Mouse (Mus musculus): ENCODE measurements around the gene Spta1. TPM values are rescaled to one million over a fixed set of nuclear protein-coding genes. Genes with fewer than 3 reads are reported as not detected.

Gene Spta1
- 0.85 and 0.94 TPM in 2 replicates for polyA plus RNA-seq (2015; fragmentation: Nextera tagmentation; extraction: Ambion mirVana)

DNA sequence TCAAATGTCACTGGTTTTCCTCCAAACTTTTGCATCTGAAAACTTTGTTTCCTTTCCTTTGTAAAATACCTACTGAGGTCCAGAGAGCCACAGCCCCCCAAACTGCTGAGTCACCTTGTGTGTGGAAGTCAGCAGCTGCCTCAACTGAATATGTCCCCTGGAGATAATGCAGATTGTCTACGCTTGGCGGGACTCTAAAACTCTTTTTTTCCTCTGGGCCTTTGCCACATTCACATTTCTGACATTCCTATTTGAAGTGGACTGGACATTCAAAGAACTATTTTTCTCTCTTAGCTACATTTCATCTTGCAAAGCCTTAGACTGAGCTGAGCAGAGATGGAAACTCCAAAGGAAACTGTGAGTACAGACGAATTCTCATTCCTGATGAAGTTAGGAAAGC, at the start of gene Spta1:
Gene Spta1 (plus strand): TSS at position 172 of the 400 bp plus-strand sequence.
- H3K4me3 ChIP-seq (replicated peaks): no peak within 1 kb of the TSS
- 47% methylated on average over 3 of the region's 3 CpGs for WGBS
- H3K27me3 ChIP-seq (replicated peaks): no peaks in the 10 kb centered on the region
- no peaks in the 10 kb centered on the region for H3K4me1 ChIP-seq (replicated peaks)
- no peaks in the 10 kb centered on the region for H3K36me3 ChIP-seq
- no peak within 1 kb of the TSS for H3K27ac ChIP-seq
- no peaks in the 10 kb centered on the region for H3K9me3 ChIP-seq
- ATAC-seq: peak; percentile 70; the same call in 1 of the 2 replicates
- H3K4me2 ChIP-seq (replicated peaks): no peak within 1 kb of the TSS
- H3K9ac ChIP-seq: no peak within 1 kb of the TSS

DNA sequence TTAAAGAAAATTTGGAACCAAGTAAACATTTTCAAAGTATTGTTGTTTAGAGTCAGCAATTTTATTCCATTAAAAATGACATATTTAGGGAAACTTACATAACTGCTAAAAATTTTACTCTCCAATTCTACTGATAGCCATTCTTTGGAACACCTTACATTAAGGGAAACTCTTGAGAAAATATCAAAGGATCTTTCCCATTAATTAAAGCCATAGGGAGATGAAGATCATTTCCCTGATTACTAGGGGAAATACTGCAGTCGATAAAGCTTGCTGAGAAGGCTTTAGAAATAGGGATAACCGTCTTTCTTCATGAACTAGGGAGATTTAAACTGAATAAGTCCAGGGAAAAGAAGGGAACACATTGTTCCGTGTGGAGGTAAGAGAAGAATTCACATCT, 41.4 kb upstream of the Spta1 start, which contains the start of gene Olfr424:
Gene Olfr424 (plus strand): TSS at position 301 of the 400 bp plus-strand sequence.
- no peak within 1 kb of the TSS for H3K4me2 ChIP-seq (replicated peaks)

GRCm38 (mm10) chr1:174131999-174132398, 40.6 kb upstream of the Spta1 start:
- Histone ChIP-seq H3K4me2 (replicated peaks) (no peak overlapping the region), H3K36me3 (no peaks in the 10 kb centered on the region), H3K4me1 (replicated peaks) (no peaks in the 10 kb centered on the region), H3K9ac (no peak overlapping the region), H3K27me3 (replicated peaks) (no peaks in the 10 kb centered on the region), H3K27ac (no peak overlapping the region), H3K4me3 (replicated peaks) (no peak overlapping the region), H3K9me3 (no peaks in the 10 kb centered on the region)
- WGBS: 77% methylated on average over 3 of the region's 3 CpGs
- no peak for ATAC-seq

More for the DNA sequence above, 41.4 kb upstream of the Spta1 start, which contains the start of gene Olfr424:
- no peak within 1 kb of the TSS for H3K27ac ChIP-seq
- H3K9me3 ChIP-seq: no peaks in the 10 kb centered on the region
- H3K27me3 ChIP-seq (replicated peaks): no peaks in the 10 kb centered on the region
- 87% methylated on average over 3 of the region's 3 CpGs for WGBS
- no peaks in the 10 kb centered on the region for H3K4me1 ChIP-seq (replicated peaks)
- H3K4me3 ChIP-seq (replicated peaks): no peak within 1 kb of the TSS
- ATAC-seq: no peak
- no peaks in the 10 kb centered on the region for H3K36me3 ChIP-seq
- H3K9ac ChIP-seq: no peak within 1 kb of the TSS

DNA sequence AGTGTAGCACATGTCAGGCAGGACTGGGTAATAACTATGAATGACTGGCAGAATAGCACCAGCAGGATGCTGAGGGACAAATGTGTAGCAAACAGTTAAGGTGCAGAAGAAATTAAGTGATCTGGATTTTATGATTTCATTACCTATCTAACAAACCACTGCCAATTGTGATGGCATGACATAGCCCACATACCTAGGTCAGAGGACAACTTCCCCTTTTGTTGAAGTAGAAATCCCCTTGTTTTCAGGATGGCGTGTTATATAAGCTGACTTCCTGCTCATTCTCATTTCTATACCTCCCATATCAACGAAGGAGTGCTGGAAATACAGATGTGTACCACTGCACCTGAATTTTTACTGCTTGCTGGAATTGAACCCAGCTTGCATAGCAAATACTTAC, 31.2 kb upstream of the Spta1 start:
- no peaks in the 10 kb centered on the region for H3K4me1 ChIP-seq (replicated peaks)
- no peaks in the 10 kb centered on the region for H3K36me3 ChIP-seq
- H3K9me3 ChIP-seq: no peaks in the 10 kb centered on the region
- no peaks in the 10 kb centered on the region for H3K27me3 ChIP-seq (replicated peaks)
- 71% methylated on average over 2 of the region's 2 CpGs for WGBS
- H3K4me2 ChIP-seq (replicated peaks): no peak overlapping the region
- ATAC-seq: no peak
- no peak overlapping the region for H3K27ac ChIP-seq
- no peak overlapping the region for H3K4me3 ChIP-seq (replicated peaks)
- no peak overlapping the region for H3K9ac ChIP-seq

- no peaks in the 10 kb centered on the region for H3K9me3 ChIP-seq
- no peak overlapping the region for H3K9ac ChIP-seq
- ATAC-seq: no peak
- H3K4me2 ChIP-seq (replicated peaks): no peak overlapping the region
- WGBS: 79% methylated on average over 1 of the region's 1 CpGs
- H3K27ac ChIP-seq: no peak overlapping the region
- no peaks in the 10 kb centered on the region for H3K36me3 ChIP-seq
- no peaks in the 10 kb centered on the region for H3K4me1 ChIP-seq (replicated peaks)
- H3K27me3 ChIP-seq (replicated peaks): no peaks in the 10 kb centered on the region
- H3K4me3 ChIP-seq (replicated peaks): no peak overlapping the region
Observed at GRCm38 (mm10) chr1:174146696-174147095, 25.9 kb upstream of the Spta1 start.

- Histone ChIP-seq H3K4me2 (replicated peaks) (no peak overlapping the region), H3K27me3 (replicated peaks) (no peaks in the 10 kb centered on the region), H3K9ac (no peak overlapping the region), H3K36me3 (no peaks in the 10 kb centered on the region), H3K4me3 (replicated peaks) (no peak overlapping the region), H3K9me3 (no peaks in the 10 kb centered on the region), H3K27ac (no peak overlapping the region), H3K4me1 (replicated peaks) (no peaks in the 10 kb centered on the region)
- 80% methylated on average over 2 of the region's 2 CpGs for WGBS
- no peak for ATAC-seq
Observed at GRCm38 (mm10) chr1:174149289-174149688, 23.3 kb upstream of the Spta1 start.

DNA sequence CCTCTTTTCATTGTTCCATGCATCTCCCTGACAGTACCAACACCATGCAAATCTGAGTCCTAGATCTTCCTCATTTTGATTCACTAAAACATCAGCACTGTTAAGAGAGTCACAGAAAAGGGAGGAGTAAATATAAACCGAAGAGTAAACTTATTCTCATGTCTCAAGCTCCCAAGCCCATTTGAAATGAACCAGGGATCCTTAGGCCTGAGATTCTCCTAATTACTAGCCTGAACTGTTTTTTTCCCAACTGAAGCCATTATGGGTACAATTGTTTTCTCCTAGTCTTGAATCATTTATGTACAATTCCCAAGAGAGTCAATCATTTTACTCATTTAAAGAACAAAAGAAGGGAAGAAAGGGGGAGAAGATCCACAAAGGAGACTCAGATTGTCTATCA, 17.2 kb upstream of the Spta1 start, which contains the start of gene Olfr420:
Gene Olfr420 (plus strand): TSS at position 301 of the 400 bp plus-strand sequence.
- Histone ChIP-seq H3K9ac (no peak within 1 kb of the TSS), H3K4me3 (replicated peaks) (no peak within 1 kb of the TSS), H3K9me3 (no peaks in the 10 kb centered on the region), H3K27me3 (replicated peaks) (no peaks in the 10 kb centered on the region), H3K27ac (no peak within 1 kb of the TSS), H3K36me3 (no peaks in the 10 kb centered on the region), H3K4me2 (replicated peaks) (no peak within 1 kb of the TSS), H3K4me1 (replicated peaks) (no peaks in the 10 kb centered on the region)
- ATAC-seq: no peak
- WGBS: 88% methylated on average over 1 of the region's 1 CpGs

DNA sequence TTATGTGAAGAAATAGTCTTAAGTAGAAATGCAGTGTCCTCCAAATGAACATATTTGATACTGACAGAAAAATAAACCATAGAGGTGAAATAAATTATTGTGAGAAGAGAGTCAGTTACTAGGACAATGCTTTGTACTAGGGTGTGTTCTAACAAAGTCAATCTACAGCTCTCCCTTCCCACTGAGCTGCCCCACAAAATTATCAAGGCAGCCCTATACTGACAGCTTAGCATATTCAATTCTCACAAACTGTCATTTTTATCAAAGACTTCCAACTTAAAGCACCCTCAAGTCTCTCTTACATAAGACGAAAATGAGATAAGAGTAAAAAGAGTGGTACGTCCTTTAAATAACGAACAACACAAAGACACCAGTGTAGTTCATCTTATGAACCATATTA, 15.0 kb upstream of the Spta1 start:
- 85% methylated on average over 3 of the region's 3 CpGs for whole genome bisulfite sequencing
- Histone ChIP-seq H3K4me2 (replicated peaks) (no peak overlapping the region), H3K4me3 (replicated peaks) (no peak overlapping the region), H3K36me3 (no peaks in the 10 kb centered on the region), H3K9me3 (no peaks in the 10 kb centered on the region), H3K9ac (no peak overlapping the region), H3K4me1 (replicated peaks) (no peaks in the 10 kb centered on the region), H3K27ac (no peak overlapping the region), H3K27me3 (replicated peaks) (no peaks in the 10 kb centered on the region)
- ATAC-seq: no peak

DNA sequence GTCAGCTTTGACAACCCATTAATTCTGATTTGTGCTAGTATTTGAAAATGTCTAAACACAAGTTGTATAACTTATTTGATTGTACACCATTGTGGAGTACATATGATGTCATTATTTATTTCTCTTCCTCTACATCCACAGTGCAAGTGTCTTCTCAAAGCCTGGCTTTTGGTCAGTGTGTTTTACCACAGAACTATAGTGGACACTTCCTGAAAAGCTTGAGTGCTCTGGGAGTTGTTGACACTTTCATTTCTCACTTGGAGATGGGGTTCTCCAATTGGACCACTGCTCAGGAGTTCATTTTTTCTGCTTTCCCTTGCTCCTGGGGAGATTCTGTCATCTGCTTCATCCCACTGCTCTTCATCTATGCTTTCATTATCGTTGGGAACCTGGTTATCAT, 14.1 kb upstream of the Spta1 start:
- no peaks in the 10 kb centered on the region for H3K4me1 ChIP-seq (replicated peaks)
- no peak for ATAC-seq
- no peaks in the 10 kb centered on the region for H3K9me3 ChIP-seq
- no peak overlapping the region for H3K4me2 ChIP-seq (replicated peaks)
- no peak overlapping the region for H3K9ac ChIP-seq
- H3K27me3 ChIP-seq (replicated peaks): no peaks in the 10 kb centered on the region
- WGBS: 79% methylated on average over 1 of the region's 1 CpGs
- H3K4me3 ChIP-seq (replicated peaks): no peak overlapping the region
- H3K27ac ChIP-seq: no peak overlapping the region
- H3K36me3 ChIP-seq: no peaks in the 10 kb centered on the region

DNA sequence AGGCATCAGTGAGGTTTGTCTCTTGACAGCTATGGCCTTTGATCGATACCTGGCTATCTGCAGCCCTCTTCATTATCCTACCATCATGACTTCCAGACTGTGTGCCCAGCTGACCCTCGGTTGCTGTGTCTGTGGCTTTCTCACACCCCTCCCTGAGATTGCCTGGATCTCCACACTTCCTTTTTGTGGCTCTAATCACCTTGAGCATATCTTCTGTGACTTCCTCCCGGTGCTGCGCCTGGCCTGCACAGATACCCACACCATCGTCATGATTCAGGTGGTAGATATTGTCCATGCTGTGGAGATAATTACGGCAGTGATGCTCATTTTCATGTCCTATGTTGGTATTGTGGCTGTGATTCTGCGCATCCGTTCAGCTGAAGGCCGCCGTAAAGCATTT, 13.5 kb upstream of the Spta1 start:
- no peak overlapping the region for H3K27ac ChIP-seq
- no peaks in the 10 kb centered on the region for H3K27me3 ChIP-seq (replicated peaks)
- no peaks in the 10 kb centered on the region for H3K4me1 ChIP-seq (replicated peaks)
- H3K9ac ChIP-seq: no peak overlapping the region
- H3K4me3 ChIP-seq (replicated peaks): no peak overlapping the region
- 92% methylated on average over 10 of the region's 10 CpGs for WGBS
- no peaks in the 10 kb centered on the region for H3K9me3 ChIP-seq
- ATAC-seq: no peak
- no peak overlapping the region for H3K4me2 ChIP-seq (replicated peaks)
- no peaks in the 10 kb centered on the region for H3K36me3 ChIP-seq

DNA sequence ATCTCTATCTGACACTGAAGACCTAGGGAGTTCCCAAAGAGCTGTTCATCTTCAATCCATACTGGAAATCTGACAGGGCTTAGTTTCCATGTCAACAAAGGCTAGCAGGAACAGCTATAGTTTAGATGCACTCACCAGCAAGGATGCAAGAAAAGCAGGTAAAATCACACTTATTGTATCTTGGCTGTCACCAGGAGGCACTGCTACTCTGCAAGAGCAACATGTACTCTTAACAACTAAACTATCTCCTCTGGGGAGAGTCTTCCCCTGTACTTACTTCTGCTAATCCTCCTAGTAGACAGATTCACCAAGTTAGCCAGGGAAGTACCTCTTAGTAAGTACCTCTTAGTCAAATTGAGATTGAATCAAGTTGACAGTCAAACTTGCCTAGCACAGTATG, 3.6 kb upstream of the Spta1 start:
- no peaks in the 10 kb centered on the region for H3K4me1 ChIP-seq (replicated peaks)
- no peaks in the 10 kb centered on the region for H3K27me3 ChIP-seq (replicated peaks)
- no peaks in the 10 kb centered on the region for H3K36me3 ChIP-seq
- no peak overlapping the region for H3K9ac ChIP-seq
- H3K9me3 ChIP-seq: no peaks in the 10 kb centered on the region
- H3K4me2 ChIP-seq (replicated peaks): no peak overlapping the region
- H3K4me3 ChIP-seq (replicated peaks): no peak overlapping the region
- no peak for ATAC-seq
- no peak overlapping the region for H3K27ac ChIP-seq

DNA sequence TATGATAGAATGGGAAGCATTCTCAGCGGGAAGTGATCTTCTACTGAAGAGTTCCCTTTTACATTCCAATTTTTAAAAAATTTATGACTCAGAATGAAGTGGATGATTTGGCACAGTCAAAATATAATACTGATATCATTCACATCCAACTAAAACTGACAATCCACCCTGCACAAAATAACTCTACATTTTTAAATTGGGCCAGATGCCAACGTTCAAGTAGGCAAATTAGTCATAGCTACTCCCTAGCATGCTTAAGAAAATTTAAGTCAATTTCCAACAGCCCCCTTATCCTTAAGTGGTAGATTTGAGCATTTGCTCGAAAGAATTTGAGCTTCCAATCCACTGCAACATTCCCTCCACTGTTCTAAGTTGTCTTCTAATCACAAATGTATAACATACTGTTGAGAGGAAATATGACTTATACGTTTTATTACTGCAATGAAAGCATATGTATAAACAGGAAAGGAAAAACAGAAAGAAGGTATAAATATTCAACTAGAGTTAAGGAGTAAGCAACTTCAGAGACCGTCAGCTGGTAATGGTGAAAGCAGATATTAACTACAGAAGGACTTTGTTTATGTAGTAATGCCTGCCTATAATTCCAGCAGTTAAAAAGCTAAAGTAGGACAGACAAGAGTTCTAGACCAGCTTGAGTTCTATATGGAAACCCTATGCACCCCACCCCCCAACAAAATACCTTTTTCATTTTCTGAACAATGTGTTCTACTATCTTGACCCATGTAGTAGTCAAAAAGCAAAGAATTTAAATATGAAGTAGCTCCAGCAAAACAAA, 1.7 kb upstream of the Spta1 start:
- Histone ChIP-seq H3K36me3 (no peaks in the 10 kb centered on the region), H3K9me3 (no peaks in the 10 kb centered on the region), H3K27ac (no peak overlapping the region), H3K4me1 (replicated peaks) (no peaks in the 10 kb centered on the region), H3K27me3 (replicated peaks) (no peaks in the 10 kb centered on the region), H3K9ac (no peak overlapping the region), H3K4me3 (replicated peaks) (no peak overlapping the region), H3K4me2 (replicated peaks) (no peak overlapping the region)
- ATAC-seq: 0 out of 2 replicates have a peak, but pooled peaks have one; percentile 8
- WGBS: 52% methylated on average over 5 of the region's 5 CpGs

DNA sequence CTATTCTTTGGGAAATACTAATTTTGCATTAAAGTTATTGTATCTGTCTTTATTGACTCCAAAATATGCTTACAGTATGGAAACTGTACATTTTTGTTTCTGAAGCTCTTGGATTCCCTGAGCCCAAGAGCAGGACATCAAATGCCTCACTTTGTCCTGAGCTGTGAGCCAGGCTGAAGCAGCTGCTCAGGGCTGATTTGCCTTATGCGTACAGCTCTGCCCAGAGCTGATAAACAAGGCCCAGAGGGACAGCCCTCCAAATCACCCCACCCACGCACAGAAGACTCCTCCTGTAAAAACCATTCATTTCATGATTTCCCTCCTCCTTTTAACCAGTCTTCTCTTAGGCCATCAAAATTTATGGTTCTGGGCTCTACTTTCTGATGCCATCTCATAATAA, 1.0 kb upstream of the Spta1 start:
- H3K36me3 ChIP-seq: no peaks in the 10 kb centered on the region
- H3K4me1 ChIP-seq (replicated peaks): no peaks in the 10 kb centered on the region
- H3K9me3 ChIP-seq: no peaks in the 10 kb centered on the region
- H3K4me2 ChIP-seq (replicated peaks): no peak overlapping the region
- no peak overlapping the region for H3K9ac ChIP-seq
- no peaks in the 10 kb centered on the region for H3K27me3 ChIP-seq (replicated peaks)
- 38% methylated on average over 2 of the region's 2 CpGs for WGBS
- no peak overlapping the region for H3K27ac ChIP-seq
- peak; percentile 94 for ATAC-seq
- no peak overlapping the region for H3K4me3 ChIP-seq (replicated peaks)
